Mouse (Mus musculus): Measurements from ENCODE around the gene Tceal3.
"Not testable (repeated sequence)": the region's sequence is repeated elsewhere in the genome, so short reads cannot be mapped to it uniquely, and the experiment has no call there.

Gene Tceal3

GRCm38 (mm10) chrX:136707446-136708167 is 117.0 kb downstream of the Tceal3 start, which contains the start of gene Tceal1:
Gene Tceal1, plus strand, starts transcription at chrX:136707982.
- no peak for DNase-seq (ENCODE audit: low read depth)

- DNase-seq (ENCODE audit: low read depth): no peak
These were observed 117.6 kb downstream of the Tceal3 start for GRCm38 (mm10) chrX:136708168-136708681.

GRCm38 (mm10) chrX:136708782-136709181 is 118.1 kb downstream of the Tceal3 start:
- DNase-seq (ENCODE audit: low read depth): no peak

GRCm38 (mm10) chrX:136714742-136715474 is 124.3 kb downstream of the Tceal3 start:
- not testable (repeated sequence) for DNase-seq (ENCODE audit: low read depth)
